Mouse (Mus musculus): ENCODE measurements around the gene Upf3b. TPM values are rescaled to one million over a fixed set of nuclear protein-coding genes. Genes with fewer than 3 reads are reported as not detected.
"Not testable (repeated sequence)": the region's sequence is repeated elsewhere in the genome, so short reads cannot be mapped to it uniquely, and the experiment has no call there.

Upf3b gene
- polyA plus RNA-seq (2014; fragmentation: Nextera tagmentation; extraction: Ambion mirVana), result 26.6 and 28.8 TPM in 2 replicates

- DNase-seq (peak; percentile 95), ATAC-seq (ENCODE audit: low FRiP score, low TSS enrichment) (peak; percentile 94)
- Histone ChIP-seq H3K27me3 (ENCODE audit: control insufficient read depth, insufficient read depth, low read length) (no peaks in the 10 kb centered on the region), H3K9me3 (ENCODE audit: control insufficient read depth, low read length) (no peaks in the 10 kb centered on the region), H3K36me3 (ENCODE audit: control insufficient read depth, insufficient read depth, low read length) (no peaks in the 10 kb centered on the region), H3K4me2 (ENCODE audit: low read length) (peak within 1 kb of the TSS; percentile 59), H3K27ac (replicated peaks; ENCODE audit: low read depth, low read length) (peak within 1 kb of the TSS; percentile 85), H3K4me1 (ENCODE audit: control insufficient read depth, insufficient read depth, low read length) (no peaks in the 10 kb centered on the region), H3K9ac (replicated peaks; ENCODE audit: low read length) (peak within 1 kb of the TSS; percentile 52), H3K4me3 (replicated peaks; ENCODE audit: low read depth, low read length) (peak within 1 kb of the TSS; percentile 48)
- 22% methylated on average over 30 of the region's 30 CpGs for WGBS
Measured at GRCm38 (mm10) chrX:37110193-37110880, at the start of gene Upf3b. TSS of gene Upf3b (minus strand) at chrX:37110322.

- Histone ChIP-seq H3K36me3 (ENCODE audit: control insufficient read depth, insufficient read depth, low read length) (peaks cover 3% of the 10 kb centered on the region; the same call in 1 of the 2 replicates), H3K4me1 (ENCODE audit: control insufficient read depth, insufficient read depth, low read length) (no peaks in the 10 kb centered on the region), H3K4me3 (replicated peaks; ENCODE audit: low read depth, low read length) (no peak overlapping the region), H3K9ac (replicated peaks; ENCODE audit: low read length) (no peak overlapping the region), H3K27me3 (ENCODE audit: control insufficient read depth, insufficient read depth, low read length) (no peaks in the 10 kb centered on the region), H3K4me2 (ENCODE audit: low read length) (no peak overlapping the region), H3K9me3 (ENCODE audit: control insufficient read depth, low read length) (no peaks in the 10 kb centered on the region), H3K27ac (replicated peaks; ENCODE audit: low read depth, low read length) (no peak overlapping the region)
- 58% methylated on average over 4 of the region's 4 CpGs for WGBS
- DNase-seq (peak; percentile 13), ATAC-seq (ENCODE audit: low FRiP score, low TSS enrichment) (no peak)
Measured at GRCm38 (mm10) chrX:37157839-37158238, 47.7 kb upstream of the Upf3b start.

GRCm38 (mm10) chrX:37144954-37145353 lies 34.8 kb upstream of the Upf3b start:
- H3K27ac ChIP-seq (replicated peaks; ENCODE audit: low read depth, low read length), result no peak overlapping the region
- peak; percentile 38 for DNase-seq
- H3K4me1 ChIP-seq (ENCODE audit: control insufficient read depth, insufficient read depth, low read length), result no peaks in the 10 kb centered on the region
- no peaks in the 10 kb centered on the region for H3K27me3 ChIP-seq (ENCODE audit: control insufficient read depth, insufficient read depth, low read length)
- ATAC-seq (ENCODE audit: low FRiP score, low TSS enrichment), result no peak
- no peak overlapping the region for H3K9ac ChIP-seq (replicated peaks; ENCODE audit: low read length)
- H3K9me3 ChIP-seq (ENCODE audit: control insufficient read depth, low read length), result no peaks in the 10 kb centered on the region
- WGBS, result 86% methylated on average over 2 of the region's 2 CpGs
- H3K4me3 ChIP-seq (replicated peaks; ENCODE audit: low read depth, low read length), result no peak overlapping the region
- H3K4me2 ChIP-seq (ENCODE audit: low read length), result no peak overlapping the region
- peaks cover 24% of the 10 kb centered on the region for H3K36me3 ChIP-seq (ENCODE audit: control insufficient read depth, insufficient read depth, low read length)

- not testable (repeated sequence) for H3K9me3 ChIP-seq (ENCODE audit: control insufficient read depth, low read length); ATAC-seq (ENCODE audit: low FRiP score, low TSS enrichment)
- WGBS, result 55% methylated on average over 2 of the region's 4 CpGs
Measured at GRCm38 (mm10) chrX:37144498-37144897, 34.4 kb upstream of the Upf3b start.

GRCm38 (mm10) chrX:37141732-37142131 lies 31.6 kb upstream of the Upf3b start:
- DNase-seq, result no peak
- no peaks in the 10 kb centered on the region for H3K27me3 ChIP-seq (ENCODE audit: control insufficient read depth, insufficient read depth, low read length)
- no peak overlapping the region for H3K27ac ChIP-seq (replicated peaks; ENCODE audit: low read depth, low read length)
- no peaks in the 10 kb centered on the region for H3K4me1 ChIP-seq (ENCODE audit: control insufficient read depth, insufficient read depth, low read length)
- no peak overlapping the region for H3K9ac ChIP-seq (replicated peaks; ENCODE audit: low read length)
- 86% methylated on average over 3 of the region's 3 CpGs for WGBS
- H3K9me3 ChIP-seq (ENCODE audit: control insufficient read depth, low read length), result no peaks in the 10 kb centered on the region
- no peak for ATAC-seq (ENCODE audit: low FRiP score, low TSS enrichment)
- H3K4me3 ChIP-seq (replicated peaks; ENCODE audit: low read depth, low read length), result no peak overlapping the region
- H3K36me3 ChIP-seq (ENCODE audit: control insufficient read depth, insufficient read depth, low read length), result peaks cover 20% of the 10 kb centered on the region
- H3K4me2 ChIP-seq (ENCODE audit: low read length), result no peak overlapping the region

More at GRCm38 (mm10) chrX:37144498-37144897, 34.4 kb upstream of the Upf3b start:
- not testable (repeated sequence) for H3K9ac ChIP-seq (replicated peaks; ENCODE audit: low read length); DNase-seq; H3K4me2 ChIP-seq (ENCODE audit: low read length); H3K4me3 ChIP-seq (replicated peaks; ENCODE audit: low read depth, low read length); H3K27ac ChIP-seq (replicated peaks; ENCODE audit: low read depth, low read length); H3K4me1 ChIP-seq (ENCODE audit: control insufficient read depth, insufficient read depth, low read length); H3K27me3 ChIP-seq (ENCODE audit: control insufficient read depth, insufficient read depth, low read length)
- H3K36me3 ChIP-seq (ENCODE audit: control insufficient read depth, insufficient read depth, low read length), result peaks cover 24% of the 10 kb centered on the region

- DNase-seq (peak; percentile 86), ATAC-seq (ENCODE audit: low FRiP score, low TSS enrichment) (peak; percentile 87)
- peak within 1 kb of the TSS; percentile 57 for H3K4me3 ChIP-seq (replicated peaks; ENCODE audit: low read depth, low read length)
- H3K9ac ChIP-seq (replicated peaks; ENCODE audit: low read length), result peak within 1 kb of the TSS; percentile 68
- no peaks in the 10 kb centered on the region for H3K36me3 ChIP-seq (ENCODE audit: control insufficient read depth, insufficient read depth, low read length)
- peak within 1 kb of the TSS; percentile 55 for H3K4me2 ChIP-seq (ENCODE audit: low read length)
- peak within 1 kb of the TSS; percentile 67 for H3K27ac ChIP-seq (replicated peaks; ENCODE audit: low read depth, low read length)
- H3K9me3 ChIP-seq (ENCODE audit: control insufficient read depth, low read length), result no peaks in the 10 kb centered on the region
- H3K4me1 ChIP-seq (ENCODE audit: control insufficient read depth, insufficient read depth, low read length), result peaks cover 8% of the 10 kb centered on the region; the same call in 1 of the 2 replicates
- H3K27me3 ChIP-seq (ENCODE audit: control insufficient read depth, insufficient read depth, low read length), result no peaks in the 10 kb centered on the region
- WGBS, result 14% methylated on average over 58 of the region's 58 CpGs
Measured at GRCm38 (mm10) chrX:37126671-37127358, 16.7 kb upstream of the Upf3b start, which contains the start of gene Nkap. TSS of gene Nkap (plus strand) at chrX:37126795.

GRCm38 (mm10) chrX:37125511-37125910 lies 15.4 kb upstream of the Upf3b start:
- no peak for DNase-seq
- H3K4me1 ChIP-seq (ENCODE audit: control insufficient read depth, insufficient read depth, low read length), result peaks cover 8% of the 10 kb centered on the region; the same call in 1 of the 2 replicates
- no peaks in the 10 kb centered on the region for H3K9me3 ChIP-seq (ENCODE audit: control insufficient read depth, low read length)
- no peak for ATAC-seq (ENCODE audit: low FRiP score, low TSS enrichment)
- no peak overlapping the region for H3K27ac ChIP-seq (replicated peaks; ENCODE audit: low read depth, low read length)
- WGBS, result 91% methylated on average over 7 of the region's 7 CpGs
- no peak overlapping the region for H3K4me3 ChIP-seq (replicated peaks; ENCODE audit: low read depth, low read length)
- H3K4me2 ChIP-seq (ENCODE audit: low read length), result no peak overlapping the region
- no peaks in the 10 kb centered on the region for H3K36me3 ChIP-seq (ENCODE audit: control insufficient read depth, insufficient read depth, low read length)
- no peaks in the 10 kb centered on the region for H3K27me3 ChIP-seq (ENCODE audit: control insufficient read depth, insufficient read depth, low read length)
- H3K9ac ChIP-seq (replicated peaks; ENCODE audit: low read length), result no peak overlapping the region

- no peaks in the 10 kb centered on the region for H3K36me3 ChIP-seq (ENCODE audit: control insufficient read depth, insufficient read depth, low read length)
- H3K9me3 ChIP-seq (ENCODE audit: control insufficient read depth, low read length), result no peaks in the 10 kb centered on the region
- no peak overlapping the region for H3K4me2 ChIP-seq (ENCODE audit: low read length)
- no peaks in the 10 kb centered on the region for H3K27me3 ChIP-seq (ENCODE audit: control insufficient read depth, insufficient read depth, low read length)
- H3K4me1 ChIP-seq (ENCODE audit: control insufficient read depth, insufficient read depth, low read length), result no peaks in the 10 kb centered on the region
- ATAC-seq (ENCODE audit: low FRiP score, low TSS enrichment), result no peak
- H3K9ac ChIP-seq (replicated peaks; ENCODE audit: low read length), result no peak overlapping the region
- no peak overlapping the region for H3K27ac ChIP-seq (replicated peaks; ENCODE audit: low read depth, low read length)
- 72% methylated on average over 5 of the region's 5 CpGs for WGBS
- H3K4me3 ChIP-seq (replicated peaks; ENCODE audit: low read depth, low read length), result no peak overlapping the region
- no peak for DNase-seq
Measured at GRCm38 (mm10) chrX:37120212-37120611, 10.1 kb upstream of the Upf3b start.

Measured in midbrain, embryonic 14.5 days (tissue).